Mouse (Mus musculus) limb, embryonic 14.5 days (tissue): ENCODE data around the gene Tcf25. TPM values are rescaled to one million over a fixed set of nuclear protein-coding genes. Genes with fewer than 3 reads are reported as not detected.
A peak's percentile ranks its signal among the peaks of the same experiment; 100 is the strongest.

Experiments
- ATAC-seq: fragments of 200-750 bp; cut with Nextera tagmentation; 2 replicates; pipeline ENCODE4 v1.8.0; 2017; ENCODE audit warnings: low read depth, moderate number of reproducible peaks, moderate TSS enrichment; ENCODE audit not compliant: low FRiP score
- DNase-seq: peaks from one replicate; pipeline ENCODE4 v3.0.0-alpha.2; 2015; ENCODE audit warnings: low spot score
- H3K27ac ChIP-seq: fragments of 300-500 bp; sonication (generic); replicated peaks from 2 replicates; pipeline ENCODE4 v1.5.1; 2014; ENCODE audit warnings: low read depth, mild to moderate bottlenecking, low read length, moderate library complexity, mixed read lengths
- H3K27me3 ChIP-seq: fragments of 300-500 bp; sonication (generic); 2 replicates; pipeline ENCODE4 v1.6.1; 2014; ENCODE audit warnings: low read length, mixed read lengths; ENCODE audit not compliant: control insufficient read depth, insufficient read depth
- H3K36me3 ChIP-seq: fragments of 300-500 bp; sonication (generic); 2 replicates; pipeline ENCODE4 v1.6.1; 2014; ENCODE audit warnings: mild to moderate bottlenecking, low read length, moderate library complexity, mixed read lengths; ENCODE audit not compliant: control insufficient read depth, insufficient read depth
- H3K4me1 ChIP-seq: fragments of 300-500 bp; sonication (generic); 2 replicates; pipeline ENCODE4 v1.6.1; 2014; ENCODE audit warnings: antibody characterized with exemption, low read length, mixed read lengths; ENCODE audit not compliant: control insufficient read depth, insufficient read depth
- H3K4me2 ChIP-seq: fragments of 300-500 bp; sonication (generic); replicated peaks from 2 replicates; pipeline ENCODE4 v1.6.1; 2014; ENCODE audit warnings: low read depth, mild to moderate bottlenecking, low read length, moderate library complexity; ENCODE audit not compliant: severe bottlenecking
- H3K4me3 ChIP-seq: fragments of 300-500 bp; sonication (generic); replicated peaks from 2 replicates; pipeline ENCODE4 v1.5.1; 2014; ENCODE audit warnings: low read length
- H3K9ac ChIP-seq: fragments of 300-500 bp; sonication (generic); 2 replicates; pipeline ENCODE4 v1.6.1; 2014; ENCODE audit warnings: mild to moderate bottlenecking, low read depth, low read length, moderate library complexity; ENCODE audit not compliant: severe bottlenecking
- H3K9me3 ChIP-seq: fragments of 300-500 bp; sonication (generic); 2 replicates; pipeline ENCODE4 v1.6.1; 2016; ENCODE audit warnings: low read length; ENCODE audit not compliant: control insufficient read depth
- POLR2A ChIP-seq: fragments of 200-500 bp; IDR thresholded peaks from 2 replicates; pipeline ENCODE4 v1.8.0; 2012; ENCODE audit warnings: inconsistent platforms, mild to moderate bottlenecking, moderate library complexity, borderline replicate concordance; ENCODE audit not compliant: insufficient read depth, insufficient read length; ENCODE audit errors: extremely low read depth
- WGBS: fragments of 180-500 bp; shearing (Covaris S2); extraction: QIAGEN DNeasy Blood & Tissue Kit; methylation state at CpG from one replicate; pipeline ENCODE4 v1.1.7; 2014; 5-methylcytosine and 5-hydroxymethylcytosine counted together
- polyA plus RNA-seq, 2 experiments: library from polyadenylated mRNA; depleted of rRNA in 1 of 2; stranded (reverse) in 1 of 2; unstranded in 1 of 2; fragments of >200 nt; fragmentation: Nextera tagmentation in 1 of 2; extraction: Ambion mirVana in 1 of 2; gene quantifications; 2 replicates each; pipeline versions ENCODE4 v1.2.1 to v1.2.3; 2012 to 2014

Tcf25 gene
- polyA plus RNA-seq, 2 experiments = 153 to 193 TPM

- ATAC-seq = no peak
- Histone ChIP-seq H3K9ac (no peak overlapping the region), H3K27me3 (no peaks in the 10 kb centered on the region), H3K4me2 (no peak overlapping the region), H3K27ac (no peak overlapping the region), H3K36me3 (no peaks in the 10 kb centered on the region), H3K4me1 (no peaks in the 10 kb centered on the region), H3K9me3 (no peaks in the 10 kb centered on the region), H3K4me3 (no peak overlapping the region)
- WGBS = 77% methylated on average over 4 of the region's 4 CpGs
- no peak for TF ChIP-seq POLR2A
- DNase-seq = no peak
These were observed 46.2 kb downstream of the Tcf25 start for GRCm38 (mm10) chr8:123419711-123420110.

- no peaks in the 10 kb centered on the region for H3K36me3 ChIP-seq
- no peak for TF ChIP-seq POLR2A
- DNase-seq (no peak), ATAC-seq (no peak)
- no peaks in the 10 kb centered on the region for H3K4me1 ChIP-seq
- no peaks in the 10 kb centered on the region for H3K9me3 ChIP-seq
- H3K27ac ChIP-seq = no peak overlapping the region
- 93% methylated on average over 34 of the region's 34 CpGs for WGBS
- no peak overlapping the region for H3K9ac ChIP-seq
- no peak overlapping the region for H3K4me2 ChIP-seq
- no peak overlapping the region for H3K4me3 ChIP-seq
- H3K27me3 ChIP-seq = no peaks in the 10 kb centered on the region
These were observed 47.1 kb downstream of the Tcf25 start for GRCm38 (mm10) chr8:123420525-123421281.

GRCm38 (mm10) chr8:123421325-123421724 lies 47.8 kb downstream of the Tcf25 start:
- no peak for ATAC-seq
- Histone ChIP-seq H3K27ac (no peak overlapping the region), H3K36me3 (no peaks in the 10 kb centered on the region), H3K9me3 (peaks cover 2% of the 10 kb centered on the region; the same call in 1 of the 2 replicates), H3K4me2 (no peak overlapping the region), H3K27me3 (no peaks in the 10 kb centered on the region), H3K4me1 (no peaks in the 10 kb centered on the region), H3K9ac (no peak overlapping the region), H3K4me3 (no peak overlapping the region)
- no peak for DNase-seq
- TF ChIP-seq POLR2A = no peak
- 89% methylated on average over 19 of the region's 19 CpGs for WGBS

- H3K4me2 ChIP-seq = peak overlapping the region; percentile 41
- no peak overlapping the region for H3K27ac ChIP-seq
- no peak for TF ChIP-seq POLR2A
- DNase-seq = peak; percentile 67
- no peak for ATAC-seq
- 23% methylated on average over 12 of the region's 17 CpGs for WGBS
- no peak overlapping the region for H3K9ac ChIP-seq
- H3K4me1 ChIP-seq = no peaks in the 10 kb centered on the region
- H3K27me3 ChIP-seq = no peaks in the 10 kb centered on the region
- H3K36me3 ChIP-seq = no peaks in the 10 kb centered on the region
- H3K4me3 ChIP-seq = no peak overlapping the region
- H3K9me3 ChIP-seq = peaks cover 11% of the 10 kb centered on the region
These were observed 48.7 kb downstream of the Tcf25 start for GRCm38 (mm10) chr8:123422056-123422780.

GRCm38 (mm10) chr8:123422781-123423159 lies 49.2 kb downstream of the Tcf25 start:
- ATAC-seq (no peak), DNase-seq (no peak)
- Histone ChIP-seq H3K9me3 (peaks cover 16% of the 10 kb centered on the region), H3K36me3 (no peaks in the 10 kb centered on the region), H3K4me3 (no peak overlapping the region), H3K4me2 (no peak overlapping the region), H3K9ac (no peak overlapping the region), H3K27ac (no peak overlapping the region), H3K4me1 (no peaks in the 10 kb centered on the region), H3K27me3 (no peaks in the 10 kb centered on the region)
- WGBS = 18% methylated on average over 3 of the region's 3 CpGs
- no peak for TF ChIP-seq POLR2A
